Mouse (Mus musculus) midbrain, embryonic 12.5 days (tissue): ENCODE measurements around the gene Lrmda. TPM values are rescaled to one million over a fixed set of nuclear protein-coding genes. Genes with fewer than 3 reads are reported as not detected.

Source experiments
- ATAC-seq: fragments of 200-750 bp; cut with Nextera tagmentation; 2 replicates; pipeline ENCODE4 v1.8.0; 2017; ENCODE audit warnings: low read depth, moderate TSS enrichment, moderate library complexity; ENCODE audit not compliant: low FRiP score
- H3K27ac ChIP-seq: fragments of 300-500 bp; sonication (generic); replicated peaks from 2 replicates; pipeline ENCODE4 v1.5.1; 2016; ENCODE audit warnings: mild to moderate bottlenecking
- H3K27me3 ChIP-seq: fragments of 300-500 bp; sonication (generic); 2 replicates; pipeline ENCODE4 v1.6.1; 2016; ENCODE audit warnings: mild to moderate bottlenecking
- H3K36me3 ChIP-seq: fragments of 300-500 bp; sonication (generic); 2 replicates; pipeline ENCODE4 v1.6.1; 2016
- H3K4me1 ChIP-seq: fragments of 300-500 bp; sonication (generic); 2 replicates; pipeline ENCODE4 v1.6.1; 2016
- H3K4me2 ChIP-seq: fragments of 300-500 bp; sonication (generic); replicated peaks from 2 replicates; pipeline ENCODE4 v1.6.1; 2016; ENCODE audit warnings: mild to moderate bottlenecking, moderate library complexity
- H3K4me3 ChIP-seq: fragments of 300-500 bp; sonication (generic); 2 replicates; pipeline ENCODE4 v1.5.1; 2016; ENCODE audit warnings: mild to moderate bottlenecking
- H3K9ac ChIP-seq: fragments of 300-500 bp; sonication (generic); replicated peaks from 2 replicates; pipeline ENCODE4 v1.6.1; 2016; ENCODE audit warnings: mild to moderate bottlenecking, moderate library complexity
- H3K9me3 ChIP-seq: fragments of 300-500 bp; sonication (generic); 2 replicates; pipeline ENCODE4 v1.6.1; 2016; ENCODE audit warnings: mild to moderate bottlenecking
- WGBS: fragments of 180-500 bp; shearing (Covaris S2); methylation state at CpG from one replicate; pipeline ENCODE4 v1.1.7; 2016; 5-methylcytosine and 5-hydroxymethylcytosine counted together
- polyA plus RNA-seq: library from polyadenylated mRNA; unstranded; fragments of >200 nt; fragmentation: Nextera tagmentation; extraction: Ambion mirVana; gene quantifications from 2 replicates; pipeline ENCODE4 v1.2.1, GENCODE M21; 2016

Lrmda gene
- polyA plus RNA-seq, 1 experiment from 2014 or later = not detected

- no peaks in the 10 kb centered on the region for H3K4me1 ChIP-seq
- no peak overlapping the region for H3K4me2 ChIP-seq
- no peak overlapping the region for H3K27ac ChIP-seq
- 23% methylated on average over 1 of the region's 1 CpGs for WGBS
- H3K4me3 ChIP-seq = no peak overlapping the region
- H3K27me3 ChIP-seq = peaks cover 22% of the 10 kb centered on the region
- H3K9ac ChIP-seq = no peak overlapping the region
- ATAC-seq = no peak
- no peaks in the 10 kb centered on the region for H3K9me3 ChIP-seq
- H3K36me3 ChIP-seq = no peaks in the 10 kb centered on the region
These were observed 1025.8 kb downstream of the Lrmda start for GRCm38 (mm10) chr14:23045322-23045721.

- H3K27ac ChIP-seq = no peak overlapping the region
- H3K9ac ChIP-seq = no peak overlapping the region
- no peaks in the 10 kb centered on the region for H3K9me3 ChIP-seq
- no peaks in the 10 kb centered on the region for H3K36me3 ChIP-seq
- ATAC-seq = 0 out of 2 replicates have a peak, but pooled peaks have one; percentile 12
- peaks cover 22% of the 10 kb centered on the region for H3K27me3 ChIP-seq
- 20% methylated on average over 4 of the region's 4 CpGs for WGBS
- no peak overlapping the region for H3K4me3 ChIP-seq
- no peaks in the 10 kb centered on the region for H3K4me1 ChIP-seq
- H3K4me2 ChIP-seq = no peak overlapping the region
These were observed 1026.8 kb downstream of the Lrmda start for GRCm38 (mm10) chr14:23046330-23046729.

GRCm38 (mm10) chr14:23051441-23051840 lies 1031.9 kb downstream of the Lrmda start:
- Histone ChIP-seq H3K4me3 (no peak overlapping the region), H3K4me1 (0 out of 2 replicates have a peak, but pooled peaks cover 4% of the 10 kb centered on the region), H3K4me2 (no peak overlapping the region), H3K27ac (no peak overlapping the region), H3K36me3 (no peaks in the 10 kb centered on the region), H3K9me3 (no peaks in the 10 kb centered on the region), H3K27me3 (peaks cover 14% of the 10 kb centered on the region), H3K9ac (no peak overlapping the region)
- ATAC-seq = no peak
- 76% methylated on average over 7 of the region's 7 CpGs for WGBS

GRCm38 (mm10) chr14:23052833-23053592 lies 1033.5 kb downstream of the Lrmda start:
- Histone ChIP-seq H3K9me3 (no peaks in the 10 kb centered on the region), H3K27me3 (no peaks in the 10 kb centered on the region), H3K4me1 (0 out of 2 replicates have a peak, but pooled peaks cover 4% of the 10 kb centered on the region), H3K4me2 (no peak overlapping the region), H3K4me3 (no peak overlapping the region), H3K36me3 (no peaks in the 10 kb centered on the region), H3K27ac (no peak overlapping the region), H3K9ac (no peak overlapping the region)
- 78% methylated on average over 11 of the region's 11 CpGs for WGBS
- no peak for ATAC-seq

GRCm38 (mm10) chr14:23057228-23057976 lies 1037.9 kb downstream of the Lrmda start:
- H3K9me3 ChIP-seq = no peaks in the 10 kb centered on the region
- WGBS = 85% methylated on average over 6 of the region's 6 CpGs
- no peak overlapping the region for H3K9ac ChIP-seq
- H3K36me3 ChIP-seq = no peaks in the 10 kb centered on the region
- H3K27me3 ChIP-seq = no peaks in the 10 kb centered on the region
- H3K4me2 ChIP-seq = no peak overlapping the region
- no peak overlapping the region for H3K4me3 ChIP-seq
- ATAC-seq = no peak
- H3K27ac ChIP-seq = no peak overlapping the region
- 0 out of 2 replicates have a peak, but pooled peaks cover 4% of the 10 kb centered on the region for H3K4me1 ChIP-seq

- no peak for ATAC-seq
- Histone ChIP-seq H3K9ac (no peak overlapping the region), H3K27ac (no peak overlapping the region), H3K36me3 (no peaks in the 10 kb centered on the region), H3K4me2 (no peak overlapping the region), H3K9me3 (no peaks in the 10 kb centered on the region), H3K27me3 (no peaks in the 10 kb centered on the region), H3K4me3 (no peak overlapping the region), H3K4me1 (0 out of 2 replicates have a peak, but pooled peaks cover 4% of the 10 kb centered on the region)
- WGBS = 94% methylated on average over 2 of the region's 2 CpGs
These were observed 1038.5 kb downstream of the Lrmda start for GRCm38 (mm10) chr14:23057987-23058386.

GRCm38 (mm10) chr14:23078719-23079118 lies 1059.2 kb downstream of the Lrmda start:
- WGBS = 83% methylated on average over 1 of the region's 1 CpGs
- H3K9me3 ChIP-seq = no peaks in the 10 kb centered on the region
- ATAC-seq = no peak
- H3K4me2 ChIP-seq = no peak overlapping the region
- H3K4me1 ChIP-seq = no peaks in the 10 kb centered on the region
- no peak overlapping the region for H3K9ac ChIP-seq
- H3K27me3 ChIP-seq = no peaks in the 10 kb centered on the region
- no peak overlapping the region for H3K27ac ChIP-seq
- H3K4me3 ChIP-seq = no peak overlapping the region
- H3K36me3 ChIP-seq = no peaks in the 10 kb centered on the region

GRCm38 (mm10) chr14:23084241-23084773 lies 1064.8 kb downstream of the Lrmda start:
- no peaks in the 10 kb centered on the region for H3K4me1 ChIP-seq
- WGBS = 93% methylated on average over 1 of the region's 1 CpGs

GRCm38 (mm10) chr14:23084797-23085196 lies 1065.3 kb downstream of the Lrmda start:
- H3K4me3 ChIP-seq = no peak overlapping the region
- H3K9me3 ChIP-seq = no peaks in the 10 kb centered on the region
- H3K27ac ChIP-seq = no peak overlapping the region
- no peaks in the 10 kb centered on the region for H3K36me3 ChIP-seq
- WGBS = 73% methylated on average over 1 of the region's 1 CpGs
- H3K4me1 ChIP-seq = no peaks in the 10 kb centered on the region
- no peak for ATAC-seq
- no peak overlapping the region for H3K4me2 ChIP-seq
- no peak overlapping the region for H3K9ac ChIP-seq
- no peaks in the 10 kb centered on the region for H3K27me3 ChIP-seq

More at GRCm38 (mm10) chr14:23084241-23084773, 1064.8 kb downstream of the Lrmda start:
- H3K36me3 ChIP-seq = no peaks in the 10 kb centered on the region
- no peak overlapping the region for H3K4me3 ChIP-seq
- H3K9me3 ChIP-seq = no peaks in the 10 kb centered on the region
- H3K4me2 ChIP-seq = no peak overlapping the region
- no peak for ATAC-seq
- no peak overlapping the region for H3K9ac ChIP-seq
- no peaks in the 10 kb centered on the region for H3K27me3 ChIP-seq
- no peak overlapping the region for H3K27ac ChIP-seq

GRCm38 (mm10) chr14:23093306-23093705 lies 1073.8 kb downstream of the Lrmda start:
- H3K4me2 ChIP-seq = no peak overlapping the region
- H3K9me3 ChIP-seq = no peaks in the 10 kb centered on the region
- H3K36me3 ChIP-seq = no peaks in the 10 kb centered on the region
- 95% methylated on average over 4 of the region's 4 CpGs for WGBS
- H3K27me3 ChIP-seq = no peaks in the 10 kb centered on the region; the same call in 1 of the 2 replicates
- peaks cover 25% of the 10 kb centered on the region for H3K4me1 ChIP-seq
- H3K4me3 ChIP-seq = no peak overlapping the region
- no peak overlapping the region for H3K9ac ChIP-seq
- no peak for ATAC-seq
- H3K27ac ChIP-seq = no peak overlapping the region

- no peaks in the 10 kb centered on the region; the same call in 1 of the 2 replicates for H3K27me3 ChIP-seq
- H3K9ac ChIP-seq = no peak overlapping the region
- H3K4me2 ChIP-seq = peak overlapping the region; percentile 2; the same call in 1 of the 2 replicates
- no peaks in the 10 kb centered on the region for H3K9me3 ChIP-seq
- H3K4me3 ChIP-seq = no peak overlapping the region
- ATAC-seq = no peak
- 0 out of 2 replicates have a peak overlapping the region, but pooled peaks have one; percentile 50 for H3K27ac ChIP-seq
- no peaks in the 10 kb centered on the region for H3K36me3 ChIP-seq
- peaks cover 25% of the 10 kb centered on the region for H3K4me1 ChIP-seq
- 57% methylated on average over 5 of the region's 5 CpGs for WGBS
These were observed 1075.1 kb downstream of the Lrmda start for GRCm38 (mm10) chr14:23094546-23095157.
